Mouse (Mus musculus) kidney, embryonic 16.5 days (tissue): ENCODE data around the gene Qars. TPM values are rescaled to one million over a fixed set of nuclear protein-coding genes. Genes with fewer than 3 reads are reported as not detected.

ENCODE experiments used
- ATAC-seq: fragments of 200-750 bp; cut with Nextera tagmentation; 2 replicates; pipeline ENCODE4 v1.8.0; 2017; ENCODE audit warnings: moderate TSS enrichment; ENCODE audit not compliant: low FRiP score, low TSS enrichment
- H3K27ac ChIP-seq: fragments of 300-500 bp; sonication (generic); 2 replicates; pipeline ENCODE4 v1.5.1; 2014; ENCODE audit warnings: low read length
- H3K27me3 ChIP-seq: fragments of 300-500 bp; sonication (generic); 2 replicates; pipeline ENCODE4 v1.6.1; 2014; ENCODE audit warnings: low read length, control low read depth, mixed read lengths; ENCODE audit not compliant: insufficient read depth
- H3K36me3 ChIP-seq: fragments of 300-500 bp; sonication (generic); 2 replicates; pipeline ENCODE4 v1.6.1; 2014; ENCODE audit warnings: low read length, control low read depth, mixed read lengths; ENCODE audit not compliant: insufficient read depth
- H3K4me1 ChIP-seq: fragments of 300-500 bp; sonication (generic); 2 replicates; pipeline ENCODE4 v1.6.1; 2014; ENCODE audit warnings: low read length, control low read depth, mixed read lengths; ENCODE audit not compliant: insufficient read depth
- H3K4me2 ChIP-seq: fragments of 300-500 bp; sonication (generic); replicated peaks from 2 replicates; pipeline ENCODE4 v1.6.1; 2014; ENCODE audit warnings: low read depth, low read length
- H3K4me3 ChIP-seq: fragments of 300-500 bp; sonication (generic); 2 replicates; pipeline ENCODE4 v1.5.1; 2014; ENCODE audit warnings: mild to moderate bottlenecking, low read length
- H3K9ac ChIP-seq: fragments of 300-500 bp; sonication (generic); replicated peaks from 2 replicates; pipeline ENCODE4 v1.6.1; 2014; ENCODE audit warnings: low read length
- H3K9me3 ChIP-seq: fragments of 300-500 bp; sonication (generic); 2 replicates; pipeline ENCODE4 v1.6.1; 2016; ENCODE audit warnings: low read length, control low read depth
- WGBS: fragments of 180-500 bp; shearing (Covaris S2); extraction: QIAGEN DNeasy Blood & Tissue Kit; methylation state at CpG from one replicate; pipeline ENCODE4 v1.1.7; 2014; 5-methylcytosine and 5-hydroxymethylcytosine counted together
- polyA plus RNA-seq: library from polyadenylated mRNA; unstranded; fragments of >200 nt; fragmentation: Nextera tagmentation; extraction: Ambion mirVana; gene quantifications from 2 replicates; pipeline ENCODE4 v1.2.1, GENCODE M21; 2015

Gene Qars
- 127 and 140 TPM in 2 replicates for polyA plus RNA-seq

DNA sequence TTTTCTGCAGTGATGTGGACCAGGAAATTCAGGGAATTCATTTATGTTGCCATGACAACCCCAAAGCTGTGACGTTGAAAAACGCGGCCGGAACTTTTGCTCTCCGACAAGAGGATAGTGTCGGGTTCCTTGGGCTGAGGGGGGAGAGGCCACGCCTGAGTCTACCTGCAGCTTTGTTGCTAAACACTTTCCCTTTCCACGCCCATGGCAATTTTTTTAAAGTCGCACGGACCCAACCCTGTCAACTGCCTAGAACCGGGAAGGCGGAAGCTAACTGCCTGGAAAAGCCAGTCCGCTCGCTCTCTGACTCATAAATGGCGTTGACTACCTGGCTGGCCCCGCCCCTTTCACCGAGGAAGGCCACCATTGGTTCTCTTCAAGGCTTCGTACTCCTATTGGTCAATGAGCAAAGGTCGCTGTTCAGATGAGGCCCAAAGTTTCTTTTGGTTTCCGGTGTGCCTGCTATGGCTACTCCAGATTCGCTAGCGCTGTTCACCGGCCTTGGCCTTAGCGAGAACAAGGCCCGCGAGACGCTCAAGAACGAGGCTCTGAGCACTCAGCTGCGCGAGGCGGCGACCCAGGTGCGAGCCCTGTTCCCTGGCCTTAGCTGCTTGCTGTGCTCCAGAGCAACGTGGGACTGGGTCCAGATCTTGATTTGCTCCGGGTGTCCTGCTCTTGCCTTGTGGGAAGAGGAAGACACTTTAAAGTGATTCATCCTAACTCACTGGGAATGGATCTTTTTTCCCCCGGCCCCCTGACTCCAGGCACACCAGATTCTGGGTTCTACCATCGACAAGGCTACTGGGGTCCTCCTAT lies at the start of gene Qars:
Qars (plus strand) TSS at position 88 of the 816 bp plus-strand sequence.
- ATAC-seq: peak; percentile 98
- whole genome bisulfite sequencing: under 1% methylated on average over 37 of the region's 37 CpGs
- Histone ChIP-seq H3K27ac (peak within 1 kb of the TSS; percentile 82), H3K4me2 (peak within 1 kb of the TSS; percentile 93), H3K27me3 (no peaks in the 10 kb centered on the region), H3K9ac (peak within 1 kb of the TSS; percentile 81), H3K4me1 (peaks cover 10% of the 10 kb centered on the region), H3K4me3 (peak within 1 kb of the TSS; percentile 76), H3K9me3 (no peaks in the 10 kb centered on the region), H3K36me3 (peaks cover 40% of the 10 kb centered on the region)

DNA sequence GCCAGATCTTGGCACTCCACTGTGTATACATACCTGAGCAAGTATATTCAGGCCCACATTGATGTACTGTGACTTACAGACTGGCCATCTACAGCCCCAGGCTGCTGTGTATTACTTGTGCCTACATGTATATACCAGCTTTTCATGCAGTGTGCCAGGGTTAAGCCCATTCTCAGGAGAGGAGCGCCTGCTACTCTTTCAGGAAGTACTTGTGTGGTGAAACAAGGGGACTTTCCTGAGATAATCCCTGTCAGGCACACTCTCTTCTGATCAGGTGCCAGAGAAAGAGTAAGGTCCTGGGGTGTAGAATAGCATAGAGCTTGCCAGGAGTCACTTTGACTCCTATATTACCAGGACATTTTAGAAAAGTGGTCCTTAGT lies 47.6 kb upstream of the Qars start:
- H3K27me3 ChIP-seq: no peaks in the 10 kb centered on the region
- H3K4me1 ChIP-seq: peaks cover 17% of the 10 kb centered on the region
- H3K9me3 ChIP-seq: no peaks in the 10 kb centered on the region
- peak overlapping the region; percentile 84 for H3K4me3 ChIP-seq
- peak overlapping the region; percentile 85 for H3K4me2 ChIP-seq
- peak overlapping the region; percentile 91; the same call in 1 of the 2 replicates for H3K9ac ChIP-seq
- ATAC-seq: no peak
- H3K27ac ChIP-seq: peak overlapping the region; percentile 96
- peaks cover 19% of the 10 kb centered on the region for H3K36me3 ChIP-seq
- WGBS: 82% methylated on average over 1 of the region's 1 CpGs

DNA sequence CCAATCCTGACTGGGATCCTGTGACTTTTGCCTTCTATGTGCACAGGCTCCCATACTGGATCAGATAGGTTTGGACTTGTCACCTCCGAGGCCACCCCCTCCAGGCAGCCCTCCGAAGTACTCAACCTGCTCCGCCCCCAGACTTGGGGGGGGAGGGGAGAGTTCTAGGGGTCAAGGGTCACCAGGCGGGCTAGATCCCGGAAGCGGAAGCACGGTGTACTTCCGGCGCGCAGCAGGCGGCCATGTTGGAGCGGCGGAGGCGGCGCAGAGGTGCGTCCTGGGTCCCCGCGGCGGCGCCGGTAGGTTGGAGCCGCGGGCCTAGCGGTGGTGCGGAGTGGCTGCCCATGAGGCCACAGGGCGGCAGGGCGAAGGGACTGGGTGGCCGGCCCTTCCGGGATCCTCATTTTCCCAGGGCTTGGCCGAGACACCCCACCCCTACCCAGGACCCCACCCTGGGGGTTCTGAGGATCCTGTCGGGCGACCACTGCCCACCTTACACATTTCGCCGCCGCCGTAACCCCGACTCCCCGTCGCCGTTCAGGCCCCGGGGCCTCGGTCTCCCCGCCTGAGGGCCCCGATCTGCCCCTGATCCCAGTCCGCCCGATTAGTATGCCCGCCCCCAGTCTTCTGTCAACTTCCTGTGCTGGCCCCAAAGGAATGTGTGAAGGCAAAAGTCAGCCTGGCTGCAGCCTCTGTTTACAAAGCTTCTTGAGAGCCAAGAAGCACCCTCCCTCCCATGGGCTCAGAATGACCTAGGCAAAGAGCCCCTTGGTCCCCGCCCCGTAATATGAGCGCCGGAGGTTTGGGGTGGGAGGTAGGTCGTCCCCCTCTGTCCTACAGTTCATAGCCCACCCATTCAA lies 47.0 kb upstream of the Qars start, which contains the start of gene Ccdc71:
Ccdc71 (plus strand) TSS at position 209 of the 860 bp plus-strand sequence.
- peak within 1 kb of the TSS; percentile 84 for H3K4me3 ChIP-seq
- WGBS: under 1% methylated on average over 46 of the region's 52 CpGs
- H3K27me3 ChIP-seq: no peaks in the 10 kb centered on the region
- H3K4me2 ChIP-seq: peak within 1 kb of the TSS; percentile 85
- H3K9me3 ChIP-seq: no peaks in the 10 kb centered on the region
- peak; percentile 78 for ATAC-seq
- peaks cover 25% of the 10 kb centered on the region for H3K36me3 ChIP-seq
- H3K27ac ChIP-seq: peak within 1 kb of the TSS; percentile 96
- H3K4me1 ChIP-seq: peaks cover 17% of the 10 kb centered on the region
- peak within 1 kb of the TSS; percentile 91 for H3K9ac ChIP-seq

DNA sequence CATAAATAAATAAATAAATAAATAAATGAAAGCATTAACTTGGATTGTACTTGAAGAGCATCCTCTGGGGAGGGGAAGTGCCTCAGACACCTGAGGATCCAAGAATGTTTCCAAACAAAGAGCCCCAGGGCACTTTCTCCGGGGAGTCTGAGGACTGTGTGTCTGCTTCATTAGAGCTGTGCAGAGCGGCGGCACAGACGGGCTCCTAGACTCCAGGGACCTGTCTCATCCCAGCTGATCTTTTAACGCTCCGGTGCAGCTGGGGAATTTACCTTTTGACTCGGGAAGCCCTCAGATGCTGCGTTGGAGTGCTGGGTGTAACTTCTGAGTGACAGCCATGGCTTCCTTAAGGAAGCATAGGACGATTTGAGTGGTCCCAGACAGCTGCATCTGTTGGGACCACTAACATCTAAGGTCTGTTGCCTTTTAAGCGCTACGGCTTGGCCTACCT lies 46.3 kb upstream of the Qars start, which contains the start of gene Klhdc8b:
Klhdc8b (minus strand) TSS at position 401 of the 451 bp plus-strand sequence.
- H3K4me1 ChIP-seq: peaks cover 17% of the 10 kb centered on the region
- no peaks in the 10 kb centered on the region for H3K27me3 ChIP-seq
- peak within 1 kb of the TSS; percentile 91 for H3K9ac ChIP-seq
- peak within 1 kb of the TSS; percentile 85 for H3K4me2 ChIP-seq
- peak; percentile 32 for ATAC-seq
- H3K9me3 ChIP-seq: no peaks in the 10 kb centered on the region
- peak within 1 kb of the TSS; percentile 96 for H3K27ac ChIP-seq
- H3K4me3 ChIP-seq: peak within 1 kb of the TSS; percentile 84
- peaks cover 32% of the 10 kb centered on the region for H3K36me3 ChIP-seq
- WGBS: 18% methylated on average over 11 of the region's 11 CpGs

DNA sequence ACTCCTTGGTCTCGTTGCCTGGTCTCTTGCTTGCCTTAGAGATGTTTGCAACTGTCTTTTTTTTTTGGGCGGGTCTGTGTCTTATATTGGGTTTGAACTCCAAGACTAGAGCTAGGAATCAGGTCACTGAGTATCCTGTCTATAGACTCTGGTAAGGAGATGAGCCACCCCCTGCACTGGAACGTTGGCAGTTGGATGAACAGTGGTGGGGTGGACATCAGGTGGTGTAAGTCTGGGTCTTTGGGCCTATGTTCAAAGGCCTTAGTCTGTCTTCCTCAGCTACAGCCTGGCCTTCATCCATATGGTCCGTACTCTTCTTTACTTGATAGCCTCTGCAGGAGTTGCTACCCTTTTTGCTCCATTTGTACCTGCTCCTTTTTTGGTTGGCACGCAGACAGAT lies 45.8 kb upstream of the Qars start:
- Histone ChIP-seq H3K27me3 (no peaks in the 10 kb centered on the region), H3K27ac (peak overlapping the region; percentile 96), H3K9ac (peak overlapping the region; percentile 91; the same call in 1 of the 2 replicates), H3K36me3 (peaks cover 35% of the 10 kb centered on the region), H3K4me2 (peak overlapping the region; percentile 85), H3K4me1 (peaks cover 17% of the 10 kb centered on the region), H3K4me3 (peak overlapping the region; percentile 84), H3K9me3 (no peaks in the 10 kb centered on the region)
- no peak for ATAC-seq
- whole genome bisulfite sequencing: 85% methylated on average over 5 of the region's 5 CpGs

DNA sequence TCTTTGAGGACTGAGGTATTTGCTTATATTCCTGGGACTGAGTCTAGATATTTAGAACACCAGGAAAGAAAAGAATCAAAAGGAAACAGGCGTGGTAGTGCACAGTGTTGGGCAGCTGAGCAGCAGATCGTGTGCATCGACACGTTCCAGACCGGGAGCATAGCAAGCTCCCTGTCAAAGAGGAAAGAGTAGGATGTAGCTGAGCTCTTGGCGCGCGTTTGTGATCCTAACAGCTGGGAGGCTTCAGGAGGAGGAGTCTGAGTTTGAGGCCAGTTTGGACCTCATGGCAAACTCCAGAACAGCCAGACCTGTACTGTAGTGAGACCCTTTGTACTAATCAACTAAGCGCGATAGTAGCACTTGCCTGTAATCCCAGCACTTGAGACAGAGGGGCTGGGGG lies 45.3 kb upstream of the Qars start:
- H3K27ac ChIP-seq: peak overlapping the region; percentile 96
- H3K36me3 ChIP-seq: peaks cover 35% of the 10 kb centered on the region
- H3K4me1 ChIP-seq: peaks cover 17% of the 10 kb centered on the region
- peak overlapping the region; percentile 85 for H3K4me2 ChIP-seq
- WGBS: 52% methylated on average over 10 of the region's 10 CpGs
- ATAC-seq: peak; percentile 46; the same call in 1 of the 2 replicates
- H3K4me3 ChIP-seq: no peak overlapping the region; the same call in 1 of the 2 replicates
- H3K27me3 ChIP-seq: no peaks in the 10 kb centered on the region
- 0 out of 2 replicates have a peak overlapping the region, but pooled peaks have one; percentile 7 for H3K9ac ChIP-seq
- H3K9me3 ChIP-seq: no peaks in the 10 kb centered on the region

DNA sequence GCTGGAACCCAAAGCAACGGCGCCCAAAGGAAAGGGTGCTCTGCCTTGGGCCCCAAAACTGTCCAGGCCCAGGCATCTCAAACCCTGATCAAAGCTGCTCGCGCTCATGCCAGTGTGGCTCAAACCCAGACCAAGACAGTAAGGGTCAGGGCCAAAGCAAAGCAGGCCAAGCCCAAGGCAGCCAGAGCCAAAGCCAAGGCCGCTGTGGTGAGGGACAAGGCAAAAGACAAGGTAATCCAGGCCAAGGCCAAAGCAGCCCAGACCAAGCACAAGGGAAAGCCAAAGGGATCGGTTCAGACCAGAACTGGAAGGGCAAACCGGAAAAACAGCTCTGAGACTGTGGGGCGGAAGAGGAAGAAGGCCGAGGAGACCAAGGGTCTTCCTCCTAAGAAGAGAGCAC lies 43.8 kb upstream of the Qars start:
- 90% methylated on average over 9 of the region's 9 CpGs for WGBS
- ATAC-seq: no peak
- Histone ChIP-seq H3K4me3 (no peak overlapping the region), H3K27ac (no peak overlapping the region), H3K9me3 (peaks cover 4% of the 10 kb centered on the region; the same call in 1 of the 2 replicates), H3K4me2 (no peak overlapping the region), H3K4me1 (peaks cover 17% of the 10 kb centered on the region), H3K9ac (no peak overlapping the region), H3K27me3 (no peaks in the 10 kb centered on the region), H3K36me3 (peaks cover 40% of the 10 kb centered on the region)

DNA sequence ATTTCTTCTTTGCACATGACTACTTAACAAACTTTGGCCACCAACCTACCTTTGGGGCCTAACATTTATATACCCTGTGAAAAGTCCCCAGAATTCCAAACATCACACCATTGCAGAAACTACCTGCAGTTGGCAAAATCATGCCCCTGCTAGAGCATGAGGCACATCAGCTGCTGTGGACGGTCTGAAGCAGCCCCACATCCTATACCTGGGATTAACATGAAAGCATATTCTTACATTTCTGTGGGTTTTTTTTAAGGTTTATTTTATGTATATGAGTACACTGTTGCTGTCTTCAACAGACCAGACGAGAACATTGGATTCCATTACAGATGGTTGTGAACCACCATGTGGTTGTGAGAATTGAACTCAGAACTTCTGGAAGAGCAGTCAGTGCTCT lies 41.3 kb upstream of the Qars start:
- peaks cover 4% of the 10 kb centered on the region; the same call in 1 of the 2 replicates for H3K9me3 ChIP-seq
- no peak overlapping the region for H3K27ac ChIP-seq
- no peak overlapping the region for H3K4me2 ChIP-seq
- ATAC-seq: no peak
- H3K36me3 ChIP-seq: peaks cover 40% of the 10 kb centered on the region
- WGBS: 81% methylated on average over 2 of the region's 2 CpGs
- H3K4me3 ChIP-seq: no peak overlapping the region
- no peak overlapping the region for H3K9ac ChIP-seq
- H3K27me3 ChIP-seq: no peaks in the 10 kb centered on the region
- peaks cover 15% of the 10 kb centered on the region for H3K4me1 ChIP-seq

DNA sequence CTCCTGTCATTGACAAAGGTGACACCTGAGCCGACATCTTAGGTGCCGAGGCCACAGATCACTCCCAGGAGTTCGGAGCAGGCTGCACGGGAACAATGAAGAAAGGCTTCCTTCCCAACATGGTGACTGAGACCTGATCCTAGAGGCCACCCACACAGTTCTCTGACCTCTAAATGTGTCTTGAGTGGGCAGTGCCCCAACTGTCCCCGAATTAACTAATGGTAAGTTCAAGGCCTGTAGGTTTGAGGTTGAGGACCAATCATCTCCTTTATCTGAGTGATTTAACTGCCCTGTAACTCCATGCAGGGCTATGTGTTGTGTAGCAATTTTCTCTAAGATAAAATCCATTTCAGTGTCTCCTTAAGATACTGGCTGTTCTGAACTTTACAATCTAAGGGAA lies 38.1 kb upstream of the Qars start:
- H3K27ac ChIP-seq: no peak overlapping the region
- no peak overlapping the region for H3K4me2 ChIP-seq
- H3K4me1 ChIP-seq: no peaks in the 10 kb centered on the region
- H3K9me3 ChIP-seq: peaks cover 4% of the 10 kb centered on the region; the same call in 1 of the 2 replicates
- H3K9ac ChIP-seq: no peak overlapping the region
- no peaks in the 10 kb centered on the region for H3K27me3 ChIP-seq
- no peak overlapping the region for H3K4me3 ChIP-seq
- WGBS: 25% methylated on average over 5 of the region's 5 CpGs
- H3K36me3 ChIP-seq: peaks cover 25% of the 10 kb centered on the region; the same call in 1 of the 2 replicates
- ATAC-seq: no peak
